Mouse (Mus musculus): ENCODE measurements around the gene Cst6. TPM values are rescaled to one million over a fixed set of nuclear protein-coding genes. Genes with fewer than 3 reads are reported as not detected.

Cst6 gene
- total RNA-seq, 2 experiments from 2014 or later: 7.1 to 7.4 TPM

DNA sequence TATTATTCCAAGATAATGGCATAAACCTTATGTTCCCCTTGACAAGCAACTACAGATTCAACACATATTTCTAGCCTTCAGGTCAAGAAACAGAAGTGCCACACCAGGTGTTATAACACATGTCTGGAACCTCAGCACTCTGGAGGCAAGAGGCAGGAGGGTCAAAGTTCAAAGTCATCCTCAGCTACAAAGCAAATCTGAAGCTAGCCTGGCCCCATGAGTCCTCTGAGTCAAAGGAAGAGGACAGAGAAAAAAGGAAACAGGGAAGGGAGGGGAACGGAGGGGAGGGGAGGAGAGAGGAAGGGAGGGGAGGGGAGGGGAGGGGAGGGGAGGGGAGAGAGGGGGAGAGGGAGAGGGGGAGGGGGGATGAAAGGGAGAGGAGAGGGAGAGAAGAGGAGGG is 6.7 kb upstream of the Cst6 start:
- intact Hi-C loops (cut with DNase I; ENCODE audit: low total_unique reads): no loop called here
- DNase-seq: no peak

DNA sequence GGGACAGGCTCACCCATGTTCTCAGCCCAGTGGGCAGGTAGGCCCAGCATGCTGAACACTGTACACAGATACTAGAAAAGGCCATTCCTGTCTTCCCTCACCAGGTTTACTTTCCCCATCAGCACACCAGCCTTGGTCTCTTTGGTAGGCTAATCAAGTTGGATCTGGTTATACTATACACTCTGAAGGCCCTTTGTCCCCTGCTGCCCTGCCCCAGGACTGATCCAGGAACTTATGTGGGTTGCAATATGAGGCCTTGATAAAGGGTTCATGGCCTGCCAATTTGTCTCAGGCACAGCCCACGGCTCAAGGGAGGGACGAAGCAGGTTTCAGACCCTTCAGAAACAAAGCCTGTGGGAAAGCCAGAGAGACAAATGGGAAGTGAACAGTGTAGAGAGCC is 4.2 kb upstream of the Cst6 start:
- intact Hi-C loops (cut with DNase I; ENCODE audit: low total_unique reads): no loop called here
- no peak for DNase-seq

DNA sequence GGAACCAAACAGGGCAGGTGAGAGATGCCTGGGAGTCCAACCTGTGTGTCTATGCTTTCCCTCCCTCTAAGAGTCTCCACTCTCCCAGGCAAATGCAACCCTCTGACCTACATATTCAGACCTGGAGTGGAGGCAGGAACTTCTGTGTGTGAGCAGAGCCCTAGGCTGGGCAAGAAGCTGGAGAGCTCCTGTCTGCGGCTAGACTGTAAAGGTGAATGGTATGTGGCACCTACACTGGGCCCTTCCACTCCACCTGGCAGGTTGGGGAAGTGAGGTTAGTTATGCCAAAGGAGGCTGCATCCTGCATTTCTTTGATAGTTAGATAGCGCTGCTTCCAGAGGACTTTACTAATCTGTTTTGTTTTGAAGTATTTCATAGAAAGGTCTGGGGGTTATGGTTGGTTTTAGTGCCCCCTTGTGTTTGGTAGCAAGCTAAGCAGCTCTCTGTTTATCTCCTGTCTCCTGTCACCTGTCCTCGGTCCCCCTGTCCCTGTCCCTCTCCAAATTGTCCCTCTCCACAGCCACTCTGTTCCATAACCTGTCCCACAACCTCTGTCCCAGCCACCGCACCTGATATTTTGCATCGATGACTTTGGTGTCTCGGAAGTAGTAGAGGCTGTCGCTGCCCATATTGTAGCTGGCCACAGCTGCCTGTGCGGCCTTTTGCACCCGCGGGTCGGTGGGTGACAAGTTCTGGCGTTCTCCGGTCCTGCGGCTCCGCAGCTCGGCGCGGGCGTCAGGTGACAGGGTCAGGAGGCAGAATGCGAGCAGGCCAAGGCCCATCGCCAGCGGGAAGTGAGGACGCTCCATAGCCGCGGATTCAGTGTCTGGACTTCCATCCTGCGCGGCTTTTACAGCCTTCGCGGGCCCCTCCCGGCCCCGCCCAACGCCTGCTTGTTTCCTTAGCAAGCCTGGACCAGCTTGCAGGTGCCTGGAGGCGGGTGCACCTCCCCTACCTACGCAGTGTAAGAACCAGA is 560 bp downstream of the Cst6 start:
- peak; percentile 26 for DNase-seq
- intact Hi-C loops (cut with DNase I; ENCODE audit: low total_unique reads): loop anchor here (10.0 kb wide), 1 partner anchor 154 kb away; no protein-coding TSS in a partner anchor

DNA sequence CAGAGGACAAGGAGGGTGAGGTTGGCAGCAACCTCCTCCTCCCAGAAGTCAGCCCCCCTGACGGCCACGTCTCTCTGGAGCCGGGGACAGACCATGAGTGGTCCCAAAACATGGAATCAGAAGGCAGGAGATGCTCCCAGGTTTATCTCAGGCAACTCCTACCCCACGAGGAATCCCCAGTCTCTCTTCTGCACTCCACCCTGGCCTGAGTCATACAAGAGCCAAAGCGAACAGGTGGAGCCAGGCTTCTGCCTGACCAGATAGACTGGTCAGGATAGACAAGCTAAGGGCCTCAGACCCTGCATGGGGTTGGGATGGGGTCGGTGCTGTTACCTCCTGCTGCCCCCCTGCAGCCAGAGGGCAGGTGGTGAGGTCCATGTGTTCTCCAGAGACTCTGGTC is 1.3 kb downstream of the Cst6 start:
- no peak for DNase-seq
- intact Hi-C loops (cut with DNase I; ENCODE audit: low total_unique reads): loop anchor here (10.0 kb wide), 1 partner anchor 153 kb away; no protein-coding TSS in a partner anchor

DNA sequence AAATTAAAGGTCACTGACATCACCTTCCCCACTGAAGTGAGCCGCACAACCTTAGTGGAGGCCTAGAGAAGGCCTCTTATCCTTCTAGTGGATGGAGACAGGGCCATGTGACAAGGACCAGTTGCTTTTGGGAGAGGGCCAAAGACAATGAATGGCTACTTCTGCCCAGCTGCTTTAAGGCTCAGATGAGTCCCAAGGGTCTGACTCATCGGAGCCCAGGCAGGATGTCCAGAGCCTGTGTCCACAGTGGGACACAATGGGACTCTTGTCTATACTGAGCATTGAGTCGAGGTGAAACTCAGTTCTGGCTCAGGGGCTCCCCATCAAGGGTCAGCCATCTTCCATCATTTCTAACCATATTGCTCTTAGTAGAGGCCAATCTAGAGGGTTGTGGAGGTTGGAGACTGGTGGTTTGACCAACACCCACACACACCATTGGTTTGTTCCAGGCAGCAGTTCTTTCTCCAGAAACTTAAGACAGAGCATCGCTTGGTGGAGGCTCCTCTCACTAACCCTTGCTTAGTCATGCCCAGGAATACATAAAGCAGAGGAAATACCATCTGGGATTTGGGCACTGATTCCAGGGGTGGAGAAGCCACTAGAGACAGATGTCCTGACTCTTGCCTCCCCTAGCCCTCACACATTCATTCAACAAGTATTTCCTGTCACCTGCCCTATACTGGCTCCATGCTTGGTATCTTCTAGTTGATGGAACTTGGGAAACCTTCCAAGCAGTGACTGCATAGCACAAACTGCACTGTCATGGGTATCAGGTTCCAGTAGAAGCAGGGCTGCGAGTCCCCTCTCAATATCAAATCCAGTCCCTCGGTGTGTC is 3.9 kb downstream of the Cst6 start:
- peak; percentile 29 for DNase-seq
- intact Hi-C loops (cut with DNase I; ENCODE audit: low total_unique reads): loop anchor here (10.0 kb wide), 1 partner anchor 151 kb away; no protein-coding TSS in a partner anchor

DNA sequence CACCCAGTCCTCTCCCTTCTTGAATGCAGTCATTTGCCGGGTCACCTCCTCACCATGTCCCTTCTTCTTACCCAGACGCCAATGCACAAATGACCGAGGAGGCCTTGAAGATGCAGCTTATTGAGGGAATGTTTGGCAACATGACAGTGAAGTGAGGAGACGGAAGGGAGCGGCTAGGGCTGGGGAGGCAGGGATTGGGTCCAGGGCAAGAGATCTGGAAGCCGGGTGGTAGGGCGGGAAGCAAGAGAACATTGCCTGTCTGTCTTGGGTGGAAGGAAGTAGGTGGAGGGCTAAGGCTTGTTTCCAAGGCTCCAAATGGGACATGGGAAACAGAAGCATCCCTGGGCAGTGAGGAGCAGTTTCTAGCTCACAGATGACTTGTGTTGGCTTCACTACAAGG is 8.0 kb downstream of the Cst6 start:
- DNase-seq: no peak
- intact Hi-C loops (cut with DNase I; ENCODE audit: low total_unique reads): loop anchor here (10.0 kb wide), 1 partner anchor 147 kb away; no protein-coding TSS in a partner anchor

DNA sequence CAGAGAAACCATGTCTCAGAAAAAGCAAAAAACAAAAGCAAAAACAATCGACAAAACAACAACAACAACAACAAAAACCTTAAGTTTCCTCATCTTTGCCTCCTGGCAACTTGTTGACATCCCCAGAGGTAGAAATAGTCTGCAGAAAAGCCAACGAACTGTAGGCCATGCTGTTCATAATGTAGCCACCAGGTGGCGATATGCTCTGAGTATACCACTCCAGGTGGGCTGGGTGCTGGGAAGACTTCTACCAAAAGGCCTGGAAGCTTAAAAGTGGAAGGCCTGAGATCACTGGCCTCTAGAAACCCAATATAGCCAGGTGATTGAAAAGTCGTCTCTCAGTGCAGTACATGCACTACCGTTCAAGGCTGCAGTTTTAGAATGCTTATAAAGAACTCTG is 11.4 kb downstream of the Cst6 start:
- DNase-seq: peak; percentile 77
- intact Hi-C loops (cut with DNase I; ENCODE audit: low total_unique reads): no loop called here

DNA sequence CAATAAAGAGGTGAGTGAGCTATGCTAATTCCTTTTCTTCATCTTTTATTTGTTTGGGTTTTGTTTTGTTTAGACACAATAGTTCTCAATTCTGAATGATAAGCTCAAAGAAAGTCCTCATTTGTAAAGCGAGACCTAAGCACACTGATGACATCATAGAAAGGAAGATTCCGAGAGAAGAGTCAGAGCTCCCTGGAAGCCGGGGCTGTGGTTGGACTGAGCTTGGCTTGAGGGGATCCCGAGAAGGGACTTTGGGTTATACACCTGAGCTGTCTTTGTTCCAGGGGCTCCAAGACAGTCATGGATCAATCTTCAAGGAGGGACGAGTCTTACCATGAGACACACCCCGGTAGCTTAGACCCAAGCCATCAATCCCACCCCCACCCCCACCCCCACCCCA is 13.9 kb downstream of the Cst6 start, which contains the start of gene Catsper1:
Gene Catsper1 (plus strand): TSS at position 301 of the 400 bp plus-strand sequence.
- no peak for DNase-seq
- intact Hi-C loops (cut with DNase I; ENCODE audit: low total_unique reads): no loop called here

DNA sequence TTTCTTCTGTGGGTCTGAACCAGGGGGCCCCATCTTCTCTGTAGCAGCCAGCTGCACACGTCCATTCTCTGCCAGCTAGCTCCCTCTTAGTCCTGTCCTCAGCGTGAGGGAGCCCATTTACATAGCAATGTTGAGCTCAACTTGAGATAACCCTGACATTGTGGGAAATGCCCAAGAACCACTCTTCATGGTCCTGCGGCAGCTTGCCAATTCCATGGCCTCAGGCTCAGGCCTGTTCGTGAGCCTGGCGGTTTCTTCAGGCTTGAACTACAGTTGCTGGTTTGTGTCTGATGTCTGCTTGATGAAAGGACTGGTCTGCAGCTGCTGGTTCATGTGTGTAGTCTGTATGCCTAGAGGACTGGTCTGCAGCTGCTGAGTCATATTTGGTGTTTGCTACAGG is 14.6 kb downstream of the Cst6 start:
- intact Hi-C loops (cut with DNase I; ENCODE audit: low total_unique reads): no loop called here
- DNase-seq: no peak

DNA sequence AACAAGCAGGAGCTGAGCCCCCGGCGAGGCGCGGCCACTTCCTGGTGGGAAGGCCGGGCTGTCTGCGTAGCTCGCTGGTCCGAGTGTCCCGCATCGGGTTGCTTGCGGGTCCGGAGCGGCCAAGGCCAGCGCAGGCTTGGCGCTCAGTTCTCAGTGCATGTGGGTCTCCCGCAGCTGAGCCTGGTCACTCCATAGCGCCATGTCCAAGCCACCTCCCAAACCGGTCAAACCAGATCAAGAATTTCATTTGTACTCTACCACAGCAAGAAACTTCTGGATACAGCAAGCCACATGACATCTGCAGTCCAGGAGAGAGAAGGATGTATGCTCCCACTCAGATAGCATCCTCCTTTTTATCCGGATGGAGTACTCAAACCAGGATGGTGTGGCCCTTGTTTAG is 21.4 kb downstream of the Cst6 start:
- DNase-seq: no peak
- intact Hi-C loops (cut with DNase I; ENCODE audit: low total_unique reads): no loop called here

DNA sequence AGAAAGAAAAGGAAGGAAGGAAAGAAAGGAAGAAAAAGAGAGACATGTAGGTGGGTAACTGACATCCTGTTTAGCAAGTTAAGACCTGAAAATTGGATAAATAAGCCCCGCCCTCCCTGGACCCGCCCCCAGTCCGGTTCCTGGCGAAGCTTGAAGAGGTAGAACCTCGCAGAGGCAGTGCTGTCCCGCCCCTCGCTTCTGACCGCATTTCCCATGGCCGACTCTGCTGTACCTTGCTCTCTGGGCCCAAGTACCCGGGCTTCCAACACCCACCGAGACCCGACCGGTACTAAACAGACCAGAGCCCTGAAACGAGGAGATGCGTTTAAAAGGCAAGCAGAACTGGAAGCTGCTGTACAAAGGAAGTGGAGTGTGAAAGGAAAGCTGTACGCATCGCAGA is 25.6 kb downstream of the Cst6 start:
- intact Hi-C loops (cut with DNase I; ENCODE audit: low total_unique reads): no loop called here
- no peak for DNase-seq

DNA sequence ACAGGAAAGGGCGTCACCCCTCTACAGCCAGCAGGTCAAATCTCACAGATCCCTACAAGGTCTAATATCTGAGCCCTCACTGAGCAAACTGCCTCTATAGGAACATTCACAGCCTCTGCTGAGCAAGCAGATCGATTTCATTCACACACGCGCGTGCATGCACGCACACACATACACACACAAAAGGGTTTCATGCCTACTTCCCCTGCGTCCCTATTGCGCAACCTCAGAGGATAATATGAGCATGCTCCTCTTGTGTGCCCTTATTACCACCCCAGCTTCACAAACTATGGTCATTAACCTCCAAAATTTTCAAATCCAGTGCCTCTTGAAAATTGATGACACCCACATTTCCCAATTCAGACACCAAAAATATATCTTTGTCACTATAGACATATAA is 36.2 kb downstream of the Cst6 start:
- intact Hi-C loops (cut with DNase I; ENCODE audit: low total_unique reads): no loop called here
- DNase-seq: no peak

DNA sequence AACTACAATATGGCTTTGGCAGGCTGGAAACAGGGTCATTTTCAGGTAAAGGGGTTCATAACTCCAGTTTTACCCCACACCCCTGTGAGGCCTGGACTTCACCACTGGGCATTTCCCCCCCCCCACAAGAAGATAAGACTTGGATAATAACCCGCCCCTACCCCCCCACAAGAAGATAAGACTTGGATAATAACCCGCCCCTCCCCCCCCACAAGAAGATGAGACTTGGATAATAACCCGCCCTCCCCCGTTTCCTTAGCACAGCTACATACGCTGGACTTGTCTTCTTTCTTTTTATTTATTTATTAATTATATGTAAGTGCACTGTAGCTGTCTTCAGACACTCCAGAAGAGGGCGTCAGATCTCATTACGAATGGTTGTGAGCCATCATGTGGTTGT is 40.3 kb downstream of the Cst6 start:
- no peak for DNase-seq
- intact Hi-C loops (cut with DNase I; ENCODE audit: low total_unique reads): no loop called here

DNA sequence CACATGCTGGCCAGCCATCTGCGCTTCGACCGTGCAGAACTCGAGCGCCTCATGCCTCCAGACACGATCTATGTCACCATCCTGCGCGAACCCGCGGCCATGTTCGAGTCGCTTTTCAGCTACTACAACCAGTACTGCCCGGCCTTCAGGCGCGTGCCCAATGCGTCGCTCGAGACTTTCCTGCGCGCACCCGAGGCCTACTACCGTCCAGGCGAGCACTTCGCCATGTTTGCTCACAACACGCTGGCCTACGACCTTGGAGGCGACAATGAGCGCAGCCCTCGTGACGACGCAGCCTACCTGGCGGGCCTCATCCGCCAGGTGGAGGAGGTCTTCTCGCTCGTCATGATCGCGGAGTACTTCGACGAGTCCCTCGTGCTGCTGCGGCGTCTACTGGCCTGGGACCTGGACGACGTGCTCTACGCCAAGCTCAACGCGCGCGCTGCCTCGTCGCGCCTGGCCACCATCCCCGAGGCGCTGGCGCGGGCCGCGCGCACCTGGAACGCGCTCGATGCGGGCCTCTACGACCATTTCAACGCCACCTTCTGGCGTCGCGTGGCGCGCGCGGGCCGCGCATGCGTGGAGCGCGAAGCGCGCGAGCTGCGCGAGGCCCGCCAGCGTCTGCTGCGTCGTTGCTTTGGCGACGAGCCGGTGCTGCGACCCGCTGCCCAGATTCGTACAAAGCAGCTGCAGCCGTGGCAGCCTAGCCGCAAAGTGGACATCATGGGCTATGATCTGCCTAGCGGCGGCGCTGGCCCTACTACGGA is 42.2 kb downstream of the Cst6 start:
- intact Hi-C loops (cut with DNase I; ENCODE audit: low total_unique reads): no loop called here
- DNase-seq: peak; percentile 27

DNA sequence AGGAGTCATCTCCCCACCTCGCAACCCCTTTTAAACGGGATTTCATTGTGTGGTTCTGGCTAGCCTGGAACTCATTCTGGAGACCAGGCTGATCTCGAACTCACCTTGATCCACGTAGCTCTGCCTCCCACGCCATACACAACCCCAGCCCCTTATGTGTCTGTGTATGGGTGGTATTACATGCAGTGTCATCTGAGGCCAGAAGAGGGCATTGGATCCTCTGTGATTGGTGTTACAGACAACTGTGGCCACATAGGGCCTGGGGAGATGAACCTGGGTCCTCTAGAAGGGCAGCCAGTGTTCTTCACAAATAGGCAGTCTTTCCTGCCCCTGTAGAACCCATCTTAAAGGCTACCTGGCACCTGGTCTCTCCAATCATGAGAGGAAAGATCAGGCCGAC is 43.1 kb downstream of the Cst6 start:
- intact Hi-C loops (cut with DNase I; ENCODE audit: low total_unique reads): no loop called here
- no peak for DNase-seq

DNA sequence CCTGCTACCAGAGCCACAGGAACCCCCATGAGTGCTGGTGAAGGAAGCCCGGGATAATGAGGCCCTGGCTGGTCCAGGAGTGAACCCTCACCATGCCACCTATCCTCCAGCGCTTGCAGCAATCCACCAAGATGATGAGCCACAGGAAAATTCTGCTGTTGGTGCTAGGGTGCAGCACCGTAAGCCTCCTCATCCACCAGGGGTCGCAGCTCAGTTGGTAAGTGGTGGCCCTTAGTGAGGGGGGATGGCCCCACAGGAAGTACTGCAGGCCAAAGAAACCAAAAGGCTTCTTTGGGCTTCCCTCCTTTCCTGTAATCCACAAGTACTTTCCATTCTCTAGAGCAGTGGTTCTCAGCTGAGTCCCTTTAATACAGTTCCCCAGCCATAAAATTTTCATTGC is 46.9 kb downstream of the Cst6 start:
- intact Hi-C loops (cut with DNase I; ENCODE audit: low total_unique reads): no loop called here
- peak; percentile 45 for DNase-seq

DNA sequence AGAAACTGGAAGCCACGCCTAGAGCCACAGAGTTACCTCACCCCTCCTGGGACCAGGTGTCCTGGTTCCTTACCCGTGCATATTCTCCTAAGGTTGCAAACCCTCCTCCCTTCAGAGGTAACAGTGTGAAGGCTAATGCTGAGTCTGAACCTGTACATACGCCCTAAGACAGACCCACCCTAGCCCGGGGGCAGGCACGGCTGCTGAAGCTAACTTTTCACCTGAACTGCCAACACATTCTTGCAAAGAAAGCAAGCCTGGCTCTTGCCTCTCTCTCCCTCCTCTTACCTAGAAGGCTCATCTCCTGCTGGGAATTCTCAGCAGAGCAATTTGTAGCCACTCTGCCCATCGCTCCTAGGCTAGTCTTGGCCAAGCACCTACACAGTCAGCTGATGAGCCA is 48.8 kb downstream of the Cst6 start:
- intact Hi-C loops (cut with DNase I; ENCODE audit: low total_unique reads): no loop called here
- no peak for DNase-seq

DNA sequence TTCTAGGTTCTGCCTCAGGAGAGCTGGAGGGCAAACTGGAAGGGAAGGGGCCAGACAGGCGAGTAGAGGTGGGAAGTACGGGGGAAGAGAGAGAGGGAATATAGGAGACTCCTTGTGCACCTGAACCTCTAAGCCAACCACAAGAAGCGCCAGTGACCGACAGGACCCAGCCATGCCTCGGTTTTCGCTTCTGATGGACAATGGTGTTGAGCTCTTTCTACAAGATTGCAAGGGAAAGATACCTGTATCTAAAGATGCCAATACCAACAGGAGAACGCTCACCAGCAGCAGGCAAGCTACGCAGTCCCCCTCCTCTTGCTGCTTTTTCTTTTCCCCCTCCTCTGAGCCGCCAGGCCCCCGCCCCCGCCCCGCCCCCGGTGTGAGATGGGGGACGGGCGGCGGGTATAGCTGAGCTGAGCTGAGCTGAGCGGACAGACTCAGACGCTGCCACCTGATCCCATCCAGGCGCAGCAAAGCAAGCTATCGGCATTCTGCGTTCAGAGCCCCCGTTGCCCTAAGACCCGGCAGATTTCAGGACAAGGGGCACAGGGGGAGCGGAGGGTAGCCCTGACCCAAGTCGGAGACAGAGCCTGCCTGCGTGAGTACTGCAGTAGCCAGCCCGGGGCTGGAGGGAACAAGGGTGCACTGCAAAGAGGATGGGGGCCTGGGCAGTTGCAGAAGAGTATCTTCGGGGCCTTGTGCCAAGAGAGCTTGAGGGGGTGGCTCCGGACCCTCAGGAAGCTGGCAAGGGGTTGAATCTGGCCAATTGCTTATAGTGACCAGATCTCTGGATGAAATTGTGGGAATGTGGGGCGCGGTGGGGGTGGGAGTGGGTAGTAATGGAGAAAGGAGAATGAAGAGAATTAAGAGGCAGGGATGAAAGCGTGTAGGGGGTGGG is 51.2 kb downstream of the Cst6 start, which contains the start of gene Gal3st3:
Gene Gal3st3 (plus strand): TSS at position 429 of the 898 bp plus-strand sequence.
- intact Hi-C loops (cut with DNase I; ENCODE audit: low total_unique reads): no loop called here
- no peak for DNase-seq

Measured in gastrocnemius, postnatal 14 days (tissue).